Mouse (Mus musculus): ENCODE data around the gene Slc25a48.

DNA sequence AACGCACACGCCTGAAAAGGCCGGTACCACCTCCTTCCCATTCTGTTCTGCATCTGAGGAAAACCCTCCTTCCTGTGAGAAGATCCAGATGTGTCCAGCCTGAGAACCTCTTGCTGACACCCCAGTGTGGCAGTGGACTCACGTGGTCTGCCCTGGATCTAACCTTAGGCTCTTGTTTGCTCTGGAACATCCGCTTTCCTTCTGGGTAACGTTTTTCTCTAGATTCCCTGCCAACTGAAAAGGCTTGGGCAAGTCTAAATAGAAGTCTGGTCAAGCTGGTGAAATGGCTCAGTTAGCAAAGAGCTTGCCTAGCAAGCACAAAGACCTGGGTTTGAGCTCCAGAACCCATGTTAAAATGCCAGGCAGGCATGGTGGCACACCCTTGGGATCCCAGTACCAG lies 6.8 kb downstream of the Slc25a48 start:
- TF ChIP-seq CTCF (IDR thresholded peaks at IDR 0.05; ENCODE audit: extremely low read depth, insufficient read length, insufficient replicate concordance, low read depth, low read length) = no peak
- no peak for TF ChIP-seq POLR2A (IDR thresholded peaks at IDR 0.05; ENCODE audit: low read depth, low read length)

Measured in small intestine, adult 2 months (tissue).